Mouse (Mus musculus): ENCODE measurements around the gene Tbc1d22a.

DNA sequence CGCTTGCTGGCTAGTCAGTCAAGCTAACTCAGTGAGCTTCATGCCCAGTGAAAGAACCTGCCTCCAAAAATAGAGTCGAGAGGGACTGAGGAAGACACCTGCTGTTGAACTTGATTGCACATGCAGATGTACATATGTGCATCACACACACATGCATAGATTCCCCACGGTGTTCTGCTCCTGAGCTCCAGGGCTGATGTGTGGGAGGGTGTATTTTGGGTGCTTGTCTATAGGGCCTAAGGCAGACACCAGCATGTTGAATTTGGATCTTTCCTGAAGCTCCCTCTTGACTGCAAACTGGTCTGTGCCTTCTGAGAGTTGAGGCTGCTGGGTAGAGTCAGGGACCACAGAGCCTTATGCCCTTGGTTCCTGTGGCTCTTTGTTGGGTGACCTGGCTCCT is 23.8 kb downstream of the Tbc1d22a start:
- TF ChIP-seq HCFC1 (IDR thresholded peaks at IDR 0.05; ENCODE audit: borderline replicate concordance, insufficient read depth, low read length), result no peak
- no peak for TF ChIP-seq MAFK (IDR thresholded peaks at IDR 0.05; ENCODE audit: insufficient read depth, low read depth, low read length)
- no peak for TF ChIP-seq ZNF384 (IDR thresholded peaks at IDR 0.05; ENCODE audit: low read depth, low read length)
- TF ChIP-seq CHD2 (IDR thresholded peaks at IDR 0.05; ENCODE audit: low read depth, low read length), result no peak
- TF ChIP-seq ZC3H11A (IDR thresholded peaks at IDR 0.05; ENCODE audit: borderline replicate concordance, low read depth, low read length), result no peak

Data from ES-E14 (cell line).